Mouse (Mus musculus) lung, embryonic 14.5 days (tissue): Measurements from ENCODE around the gene BC100530. TPM values are rescaled to one million over a fixed set of nuclear protein-coding genes. Genes with fewer than 3 reads are reported as not detected.
A peak's percentile ranks its signal among the peaks of the same experiment; 100 is the strongest.
"Not testable (repeated sequence)": the region's sequence is repeated elsewhere in the genome, so short reads cannot be mapped to it uniquely, and the experiment has no call there.

Experiments used
- ATAC-seq: fragments of 200-750 bp; cut with Nextera tagmentation; 2 replicates; pipeline ENCODE4 v1.8.0; 2017; ENCODE audit warnings: mild to moderate bottlenecking, moderate TSS enrichment, moderate library complexity; ENCODE audit not compliant: insufficient read depth
- DNase-seq: peaks from one replicate; pipeline ENCODE4 v3.0.0-alpha.2; 2015
- H3K27ac ChIP-seq: fragments of 300-500 bp; sonication (generic); 2 replicates; pipeline ENCODE4 v1.5.1; 2014; ENCODE audit warnings: low read depth, mild to moderate bottlenecking, moderate library complexity
- H3K27me3 ChIP-seq: fragments of 300-500 bp; sonication (generic); 2 replicates; pipeline ENCODE4 v1.6.1; 2014; ENCODE audit warnings: low read length, control low read depth; ENCODE audit not compliant: insufficient read depth
- H3K36me3 ChIP-seq: fragments of 300-500 bp; sonication (generic); 2 replicates; pipeline ENCODE4 v1.6.1; 2014; ENCODE audit warnings: control low read depth; ENCODE audit not compliant: insufficient read depth
- H3K4me1 ChIP-seq: fragments of 300-500 bp; sonication (generic); 2 replicates; pipeline ENCODE4 v1.6.1; 2014; ENCODE audit warnings: antibody characterized with exemption, control low read depth; ENCODE audit not compliant: insufficient read depth
- H3K4me2 ChIP-seq: fragments of 300-500 bp; sonication (generic); 2 replicates; pipeline ENCODE4 v1.6.1; 2014; ENCODE audit warnings: mild to moderate bottlenecking
- H3K4me3 ChIP-seq: fragments of 300-500 bp; sonication (generic); 2 replicates; pipeline ENCODE4 v1.5.1; 2014; ENCODE audit warnings: low read depth, low read length
- H3K9ac ChIP-seq: fragments of 300-500 bp; sonication (generic); 2 replicates; pipeline ENCODE4 v1.6.1; 2014
- H3K9me3 ChIP-seq: fragments of 300-500 bp; sonication (generic); 2 replicates; pipeline ENCODE4 v1.6.1; 2016; ENCODE audit warnings: low read depth, low read length, control low read depth
- CTCF ChIP-seq: IDR thresholded peaks from 2 replicates; pipeline ENCODE4 v1.5.1; 2016; ENCODE audit warnings: antibody characterized with exemption, low read depth
- WGBS: fragments of 180-500 bp; shearing (Covaris S2); extraction: QIAGEN DNeasy Blood & Tissue Kit; methylation state at CpG from one replicate; pipeline ENCODE4 v1.1.7; 2014; 5-methylcytosine and 5-hydroxymethylcytosine counted together
- polyA plus RNA-seq: library from polyadenylated mRNA; unstranded; fragments of >200 nt; fragmentation: Nextera tagmentation; extraction: Ambion mirVana; gene quantifications from 2 replicates; pipeline ENCODE4 v1.2.1, GENCODE M21; 2014

Gene BC100530
- polyA plus RNA-seq: 4.2 TPM in 1 of 2 replicates, not detected in the other

- H3K9me3 ChIP-seq, H3K36me3 ChIP-seq, H3K4me2 ChIP-seq, H3K4me3 ChIP-seq, H3K27me3 ChIP-seq, H3K9ac ChIP-seq, ATAC-seq, DNase-seq, H3K27ac ChIP-seq, H3K4me1 ChIP-seq: not testable (repeated sequence)
- 73% methylated on average over 3 of the region's 3 CpGs for WGBS
Measured at GRCm38 (mm10) chr16:36367648-36368047, at the start of gene BC100530. Gene BC100530, minus strand, starts transcription at chr16:36367748.

DNA sequence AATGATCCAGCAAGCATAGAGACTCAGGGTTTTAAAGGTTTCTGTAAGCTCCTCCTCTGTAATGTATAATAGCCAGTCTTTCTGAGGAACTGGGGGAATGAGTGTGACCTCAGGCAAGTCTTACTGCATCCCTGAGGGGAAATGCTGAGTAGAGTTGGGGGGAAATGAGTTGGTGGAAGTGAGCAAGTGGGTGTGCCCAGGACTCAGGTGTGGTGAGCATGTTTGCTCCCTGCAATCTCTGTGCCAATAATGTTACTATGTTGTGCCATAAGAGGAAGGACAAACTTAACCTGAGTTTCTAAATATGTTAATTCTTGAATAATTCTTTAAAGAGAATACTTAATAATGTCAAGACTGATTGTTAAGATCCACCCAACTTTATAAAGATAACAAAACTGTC lies 40.8 kb upstream of the BC100530 start, which contains the start of gene Stfa2:
Gene Stfa2, minus strand, starts transcription at position 101 of the 400 bp plus-strand sequence.
- no peaks in the 10 kb centered on the region for H3K27me3 ChIP-seq
- H3K27ac ChIP-seq: no peak within 1 kb of the TSS
- DNase-seq (no peak), ATAC-seq (no peak)
- no peak within 1 kb of the TSS for H3K4me2 ChIP-seq
- H3K36me3 ChIP-seq: no peaks in the 10 kb centered on the region
- H3K9me3 ChIP-seq: no peaks in the 10 kb centered on the region
- H3K4me3 ChIP-seq: no peak within 1 kb of the TSS
- no peak for TF ChIP-seq CTCF
- no peak within 1 kb of the TSS for H3K9ac ChIP-seq
- no peaks in the 10 kb centered on the region for H3K4me1 ChIP-seq

DNA sequence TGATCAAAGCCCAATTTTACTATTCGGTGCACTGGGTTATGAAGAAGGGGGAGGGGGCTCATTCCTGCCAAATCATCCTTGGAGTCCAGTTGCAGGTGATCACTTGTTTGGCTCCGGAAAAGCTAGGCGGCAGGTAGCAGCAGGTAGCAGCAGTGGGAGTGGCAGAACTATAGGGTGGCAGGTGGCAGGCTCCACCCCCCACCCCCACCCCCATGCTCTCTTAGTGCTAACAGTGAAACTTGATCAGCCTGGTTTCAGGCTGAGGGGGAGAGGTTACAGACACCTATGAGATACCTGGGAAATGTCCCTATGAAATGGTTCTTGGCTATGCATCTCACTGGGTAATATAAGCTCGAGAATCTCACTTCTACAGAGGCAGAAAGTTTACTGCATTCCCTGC lies 21.5 kb upstream of the BC100530 start:
- Histone ChIP-seq H3K4me1 (no peaks in the 10 kb centered on the region), H3K36me3 (no peaks in the 10 kb centered on the region), H3K9me3 (no peaks in the 10 kb centered on the region), H3K9ac (no peak overlapping the region), H3K4me3 (no peak overlapping the region), H3K27ac (no peak overlapping the region), H3K27me3 (no peaks in the 10 kb centered on the region), H3K4me2 (no peak overlapping the region)
- no peak for TF ChIP-seq CTCF
- ATAC-seq (peak; percentile 63; the same call in 1 of the 2 replicates), DNase-seq (peak; percentile 10)
- 7% methylated on average over 4 of the region's 4 CpGs for WGBS

- Histone ChIP-seq H3K27me3 (no peaks in the 10 kb centered on the region), H3K4me2 (no peak overlapping the region), H3K9me3 (no peaks in the 10 kb centered on the region), H3K4me3 (no peak overlapping the region), H3K9ac (no peak overlapping the region), H3K4me1 (no peaks in the 10 kb centered on the region), H3K36me3 (no peaks in the 10 kb centered on the region), H3K27ac (no peak overlapping the region)
- TF ChIP-seq CTCF: no peak
- ATAC-seq: no peak
- peak; percentile 24 for DNase-seq
- 53% methylated on average over 2 of the region's 2 CpGs for WGBS
Measured at GRCm38 (mm10) chr16:36337171-36337570, 30.4 kb downstream of the BC100530 start.

GRCm38 (mm10) chr16:36334232-36334631 lies 33.3 kb downstream of the BC100530 start, which contains the start of gene BC117090:
Gene BC117090, minus strand, starts transcription at chr16:36334332.
- H3K4me3 ChIP-seq: no peak within 1 kb of the TSS
- DNase-seq (no peak), ATAC-seq (no peak)
- no peaks in the 10 kb centered on the region for H3K27me3 ChIP-seq
- no peak within 1 kb of the TSS for H3K4me2 ChIP-seq
- no peaks in the 10 kb centered on the region for H3K4me1 ChIP-seq
- H3K36me3 ChIP-seq: no peaks in the 10 kb centered on the region
- H3K9me3 ChIP-seq: no peaks in the 10 kb centered on the region
- no peak within 1 kb of the TSS for H3K27ac ChIP-seq
- WGBS: 71% methylated on average over 3 of the region's 3 CpGs
- H3K9ac ChIP-seq: no peak within 1 kb of the TSS
- TF ChIP-seq CTCF: no peak

GRCm38 (mm10) chr16:36319286-36319685 lies 48.3 kb downstream of the BC100530 start:
- no peaks in the 10 kb centered on the region for H3K9me3 ChIP-seq
- no peak overlapping the region for H3K9ac ChIP-seq
- no peak overlapping the region for H3K27ac ChIP-seq
- H3K27me3 ChIP-seq: no peaks in the 10 kb centered on the region
- DNase-seq (no peak), ATAC-seq (no peak)
- no peak overlapping the region for H3K4me2 ChIP-seq
- no peak for TF ChIP-seq CTCF
- no peak overlapping the region for H3K4me3 ChIP-seq
- H3K36me3 ChIP-seq: no peaks in the 10 kb centered on the region
- no peaks in the 10 kb centered on the region for H3K4me1 ChIP-seq

- not testable (repeated sequence) for H3K4me3 ChIP-seq, ATAC-seq, H3K4me2 ChIP-seq, H3K27ac ChIP-seq, H3K9ac ChIP-seq, DNase-seq, H3K36me3 ChIP-seq, H3K4me1 ChIP-seq, H3K27me3 ChIP-seq, H3K9me3 ChIP-seq
- 75% methylated on average over 6 of the region's 6 CpGs for WGBS
Measured at GRCm38 (mm10) chr16:36316111-36316510, 51.4 kb downstream of the BC100530 start.

Other genes starting within 250 kb of the BC100530 start
- gene Csta1, start 236.5 kb downstream of the BC100530 start, polyA plus RNA-seq: not detected in 2 replicates
- not detected in 2 replicates for gene Stfa2l1, start 210.9 kb downstream of the BC100530 start, polyA plus RNA-seq
- gene Gm5483, start 183.5 kb downstream of the BC100530 start, polyA plus RNA-seq: 0.70 and 2.7 TPM in 2 replicates
- gene Gm5416, start 157.3 kb downstream of the BC100530 start, polyA plus RNA-seq: not detected in 2 replicates
- gene 2010005H15Rik, start 146.3 kb downstream of the BC100530 start, polyA plus RNA-seq: 0.34 TPM in 1 of 2 replicates, not detected in the other
- 0.86 and 5.4 TPM in 2 replicates for gene Stfa1, start 90.8 kb downstream of the BC100530 start, polyA plus RNA-seq
- gene BC117090, start 33.4 kb downstream of the BC100530 start, polyA plus RNA-seq: not detected in 2 replicates
- gene Stfa2, start 40.7 kb upstream of the BC100530 start, polyA plus RNA-seq: not detected in 2 replicates
- gene Stfa3, start 87.6 kb upstream of the BC100530 start, polyA plus RNA-seq: 1.5 TPM in 1 of 2 replicates, not detected in the other
- gene Casr, start 194.4 kb upstream of the BC100530 start, polyA plus RNA-seq: 0.08 TPM in 1 of 2 replicates, not detected in the other